Mouse (Mus musculus) hindbrain, embryonic 14.5 days (tissue): Measurements from ENCODE around the gene Spata5. TPM values are rescaled to one million over a fixed set of nuclear protein-coding genes. Genes with fewer than 3 reads are reported as not detected.
"Not testable (repeated sequence)": the region's sequence is repeated elsewhere in the genome, so short reads cannot be mapped to it uniquely, and the experiment has no call there.

ENCODE experiments used
- ATAC-seq: fragments of 200-750 bp; cut with Nextera tagmentation; 2 replicates; pipeline ENCODE4 v1.8.0; 2017; ENCODE audit warnings: moderate number of reproducible peaks, mild to moderate bottlenecking, moderate TSS enrichment, moderate library complexity; ENCODE audit not compliant: low FRiP score
- DNase-seq: peaks from one replicate; pipeline ENCODE4 v3.0.0-alpha.2; 2015; ENCODE audit warnings: low spot score
- H3K27ac ChIP-seq: fragments of 300-500 bp; sonication (generic); 2 replicates; pipeline ENCODE4 v1.5.1; 2014; ENCODE audit warnings: mild to moderate bottlenecking, moderate library complexity
- H3K27me3 ChIP-seq: fragments of 300-500 bp; sonication (generic); 2 replicates; pipeline ENCODE4 v1.6.1; 2014; ENCODE audit warnings: mild to moderate bottlenecking, low read length, mixed read lengths; ENCODE audit not compliant: control insufficient read depth, insufficient read depth
- H3K36me3 ChIP-seq: fragments of 300-500 bp; sonication (generic); replicated peaks from 2 replicates; pipeline ENCODE4 v1.6.1; 2014; ENCODE audit not compliant: control insufficient read depth, insufficient read depth
- H3K4me1 ChIP-seq: fragments of 300-500 bp; sonication (generic); replicated peaks from 2 replicates; pipeline ENCODE4 v1.6.1; 2014; ENCODE audit warnings: antibody characterized with exemption, low read length, mixed read lengths; ENCODE audit not compliant: control insufficient read depth, insufficient read depth
- H3K4me2 ChIP-seq: fragments of 300-500 bp; sonication (generic); replicated peaks from 2 replicates; pipeline ENCODE4 v1.6.1; 2014; ENCODE audit warnings: mild to moderate bottlenecking, moderate library complexity
- H3K4me3 ChIP-seq: fragments of 300-500 bp; sonication (generic); replicated peaks from 2 replicates; pipeline ENCODE4 v1.5.1; 2014; ENCODE audit warnings: mild to moderate bottlenecking, low read length
- H3K9ac ChIP-seq: fragments of 300-500 bp; sonication (generic); 2 replicates; pipeline ENCODE4 v1.6.1; 2014
- H3K9me3 ChIP-seq: fragments of 300-500 bp; sonication (generic); 2 replicates; pipeline ENCODE4 v1.6.1; 2016; ENCODE audit warnings: low read length; ENCODE audit not compliant: control insufficient read depth
- WGBS: fragments of 180-500 bp; shearing (Covaris S2); extraction: QIAGEN DNeasy Blood & Tissue Kit; methylation state at CpG from one replicate; pipeline ENCODE4 v1.1.7; 2014; 5-methylcytosine and 5-hydroxymethylcytosine counted together
- polyA plus RNA-seq: library from polyadenylated mRNA; unstranded; fragments of >200 nt; fragmentation: Nextera tagmentation; extraction: Ambion mirVana; gene quantifications from 2 replicates; pipeline ENCODE4 v1.2.1, GENCODE M21; 2014

Gene Spata5
- polyA plus RNA-seq, 1 experiment from 2014 or later, result 33.1 TPM

DNA sequence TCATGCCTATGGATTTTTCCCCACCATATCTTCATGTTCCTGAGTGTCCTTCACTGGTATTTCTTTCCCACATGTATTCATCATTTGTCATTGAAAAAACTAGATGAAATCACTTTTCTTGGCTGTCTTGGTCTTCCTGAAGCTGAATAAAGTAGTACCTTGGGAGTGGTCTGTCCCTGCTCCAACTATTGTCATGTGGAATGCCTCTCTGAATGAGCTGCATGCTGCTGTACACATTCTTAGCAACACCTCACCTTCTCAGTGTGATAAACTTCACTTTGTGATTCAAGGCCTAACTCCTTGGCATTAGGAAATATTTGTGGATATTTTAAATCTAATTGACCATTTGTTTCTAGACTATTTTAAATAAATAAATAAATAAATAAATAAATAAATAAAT, 98.9 kb downstream of the Spata5 start:
- DNase-seq, result no peak
- H3K9me3 ChIP-seq, result no peaks in the 10 kb centered on the region
- H3K9ac ChIP-seq, result no peak overlapping the region
- H3K27ac ChIP-seq, result no peak overlapping the region
- ATAC-seq, result no peak
- H3K27me3 ChIP-seq, result no peaks in the 10 kb centered on the region
- H3K4me2 ChIP-seq, result no peak overlapping the region
- H3K36me3 ChIP-seq, result no peaks in the 10 kb centered on the region
- no peak overlapping the region for H3K4me3 ChIP-seq
- H3K4me1 ChIP-seq, result no peaks in the 10 kb centered on the region

DNA sequence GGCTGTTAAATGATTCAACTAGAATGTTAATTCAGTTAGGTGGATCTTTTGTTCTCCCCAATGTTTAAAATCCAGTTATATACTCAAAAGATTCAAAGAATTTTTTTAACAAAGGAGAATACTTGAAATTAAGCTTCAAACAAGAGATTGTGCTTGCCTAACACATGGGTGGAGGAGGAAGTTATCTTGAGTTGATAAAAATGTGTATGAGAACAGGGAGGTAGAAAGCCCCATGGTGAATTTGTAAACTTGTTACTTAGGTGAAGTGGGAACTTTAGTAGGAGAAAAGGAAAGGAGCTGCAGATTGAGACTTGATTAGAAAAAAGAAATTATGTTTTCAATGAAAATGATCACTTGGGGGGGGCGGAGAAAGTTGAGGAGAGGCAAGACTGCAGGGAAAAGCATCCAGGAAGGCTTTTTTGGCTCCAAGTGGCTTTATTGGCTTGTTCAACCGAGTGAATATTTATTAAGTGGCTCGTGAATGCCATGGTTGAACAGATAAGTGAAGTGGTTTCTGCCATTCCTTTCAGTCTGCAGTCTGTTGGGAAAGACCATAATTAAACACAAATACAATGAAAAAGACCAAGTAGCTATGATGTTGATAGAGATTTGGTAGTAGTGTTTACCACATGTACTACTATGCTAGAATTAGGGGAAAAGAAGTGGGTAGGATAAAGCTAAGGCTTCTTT, 100.8 kb downstream of the Spata5 start:
- H3K4me3 ChIP-seq, result no peak overlapping the region
- no peaks in the 10 kb centered on the region for H3K36me3 ChIP-seq
- H3K9me3 ChIP-seq, result no peaks in the 10 kb centered on the region
- DNase-seq, result no peak
- H3K4me2 ChIP-seq, result no peak overlapping the region
- WGBS, result 76% methylated on average over 3 of the region's 3 CpGs
- ATAC-seq, result no peak
- no peak overlapping the region for H3K27ac ChIP-seq
- H3K9ac ChIP-seq, result no peak overlapping the region
- no peaks in the 10 kb centered on the region for H3K4me1 ChIP-seq
- H3K27me3 ChIP-seq, result no peaks in the 10 kb centered on the region

DNA sequence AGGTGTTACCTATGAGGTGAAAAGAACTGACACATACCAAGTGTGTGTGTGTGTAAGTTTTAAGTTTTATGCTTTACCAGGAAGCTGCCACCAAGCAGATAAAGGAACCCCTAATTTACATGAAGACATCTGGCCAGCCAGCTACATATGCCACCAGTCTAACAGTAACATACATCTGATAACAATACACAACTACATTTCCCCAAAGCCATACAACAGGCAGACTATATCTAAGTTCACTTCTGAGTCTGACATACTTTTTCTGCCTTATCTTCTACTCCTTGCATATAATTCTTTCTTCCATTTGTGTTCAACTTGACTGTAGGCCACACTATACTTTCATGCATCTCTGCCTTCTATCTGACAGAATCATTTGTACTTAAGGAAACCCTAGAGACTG, 112.4 kb downstream of the Spata5 start:
- H3K27me3 ChIP-seq, result no peaks in the 10 kb centered on the region
- H3K4me3 ChIP-seq, result no peak overlapping the region
- peaks cover 4% of the 10 kb centered on the region; the same call in 1 of the 2 replicates for H3K9me3 ChIP-seq
- no peak overlapping the region for H3K4me2 ChIP-seq
- DNase-seq, result no peak
- H3K9ac ChIP-seq, result no peak overlapping the region
- no peak overlapping the region for H3K27ac ChIP-seq
- no peak for ATAC-seq
- 0 out of 2 replicates have a peak, but pooled peaks cover 5% of the 10 kb centered on the region for H3K36me3 ChIP-seq
- no peaks in the 10 kb centered on the region for H3K4me1 ChIP-seq

DNA sequence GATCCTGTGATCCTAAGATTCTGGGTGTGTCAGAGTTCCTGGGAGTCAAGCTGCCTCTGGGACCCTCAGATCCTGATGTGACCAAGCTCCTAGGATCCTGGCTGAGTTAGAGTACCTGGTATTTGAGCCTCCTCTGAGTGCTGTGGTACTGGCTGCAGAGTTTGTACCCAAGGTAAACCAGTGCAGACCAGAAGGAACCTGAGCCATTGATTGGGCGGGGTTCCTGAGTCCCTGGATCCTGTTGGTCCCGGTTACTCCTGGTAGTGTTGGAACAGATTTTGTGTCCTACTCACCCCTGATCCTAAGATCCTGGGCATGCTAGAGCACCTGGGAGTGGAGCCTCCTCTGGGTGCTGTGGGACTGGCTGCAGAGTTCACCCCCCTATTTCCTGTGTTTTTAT, 121.0 kb downstream of the Spata5 start:
- WGBS, result 100% methylated on average over 2 of the region's 2 CpGs

DNA sequence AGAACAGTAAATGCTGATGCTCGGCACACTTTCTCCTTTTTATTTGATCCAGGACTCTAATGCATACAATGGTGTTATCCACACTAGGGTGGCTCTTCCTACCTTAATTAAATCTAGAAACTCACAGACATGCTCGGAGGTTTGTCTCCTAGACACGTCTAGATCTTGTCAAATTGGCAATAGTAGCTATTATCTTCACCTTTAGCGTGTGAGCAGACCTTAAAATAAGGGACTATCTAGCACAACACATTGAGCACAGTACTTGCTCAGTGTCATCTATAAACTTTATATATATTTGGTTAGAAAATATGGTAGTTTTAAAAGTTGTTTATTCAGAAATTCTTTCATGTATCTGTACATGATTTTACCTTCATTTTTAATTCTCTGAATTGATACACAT, 126.7 kb downstream of the Spata5 start:
- no peak overlapping the region for H3K4me3 ChIP-seq
- 87% methylated on average over 4 of the region's 4 CpGs for WGBS
- H3K9ac ChIP-seq, result no peak overlapping the region
- ATAC-seq (no peak), DNase-seq (no peak)
- no peaks in the 10 kb centered on the region for H3K4me1 ChIP-seq
- H3K27me3 ChIP-seq, result no peaks in the 10 kb centered on the region
- no peak overlapping the region for H3K27ac ChIP-seq
- no peaks in the 10 kb centered on the region for H3K36me3 ChIP-seq
- no peak overlapping the region for H3K4me2 ChIP-seq
- H3K9me3 ChIP-seq, result no peaks in the 10 kb centered on the region

More for the DNA sequence above, 121.0 kb downstream of the Spata5 start:
- not testable (repeated sequence) for H3K4me1 ChIP-seq, H3K9ac ChIP-seq, H3K27ac ChIP-seq, H3K36me3 ChIP-seq, ATAC-seq, DNase-seq, H3K4me2 ChIP-seq, H3K4me3 ChIP-seq, H3K27me3 ChIP-seq
- peaks cover 20% of the 10 kb centered on the region for H3K9me3 ChIP-seq

DNA sequence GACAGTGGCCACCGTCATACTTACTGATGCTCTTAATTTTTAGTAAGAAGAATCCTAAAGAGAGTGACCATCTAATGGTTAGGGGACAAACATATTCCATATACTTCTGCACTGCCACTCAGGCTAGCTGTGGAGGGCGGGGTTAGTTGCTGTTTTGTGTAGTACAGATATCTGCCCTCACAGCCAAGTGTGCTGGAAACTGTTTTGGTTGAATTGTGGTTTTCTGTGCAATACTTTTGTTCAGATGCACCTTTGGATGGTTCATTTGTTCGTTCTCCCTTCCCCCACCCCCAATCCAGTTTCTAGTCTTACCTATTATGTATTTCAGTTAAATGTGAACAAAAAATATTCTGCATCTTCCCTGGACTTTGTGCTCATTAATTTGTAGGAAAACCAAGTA, 130.5 kb downstream of the Spata5 start:
- no peaks in the 10 kb centered on the region for H3K4me1 ChIP-seq

DNA sequence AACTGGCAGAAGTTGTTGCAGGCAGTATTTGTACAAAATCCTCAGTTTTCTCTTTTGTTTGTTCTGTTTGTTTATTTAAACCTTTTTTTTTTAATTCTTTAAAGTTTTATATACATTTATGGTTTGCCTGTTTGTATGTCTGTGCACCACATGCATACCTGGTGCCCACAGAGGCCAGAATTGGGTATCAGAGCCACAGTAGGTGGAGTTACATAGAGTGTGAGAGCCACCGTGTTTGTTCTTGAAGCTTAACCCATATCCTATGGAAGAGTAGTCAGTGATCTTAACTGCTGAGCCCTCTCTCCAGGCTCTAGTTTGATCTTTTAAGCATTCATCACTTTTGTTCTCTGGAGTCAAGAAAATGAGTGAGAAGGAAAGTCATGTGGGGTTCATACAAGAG, 130.9 kb downstream of the Spata5 start:
- Histone ChIP-seq H3K27me3 (no peaks in the 10 kb centered on the region), H3K4me2 (no peak overlapping the region), H3K27ac (no peak overlapping the region), H3K4me1 (no peaks in the 10 kb centered on the region), H3K9me3 (no peaks in the 10 kb centered on the region), H3K36me3 (no peaks in the 10 kb centered on the region), H3K9ac (no peak overlapping the region), H3K4me3 (no peak overlapping the region)
- WGBS, result 89% methylated on average over 1 of the region's 1 CpGs
- ATAC-seq (no peak), DNase-seq (no peak)

More for the DNA sequence above, 130.5 kb downstream of the Spata5 start:
- H3K36me3 ChIP-seq, result no peaks in the 10 kb centered on the region
- no peak overlapping the region for H3K4me3 ChIP-seq
- 94% methylated on average over 3 of the region's 3 CpGs for WGBS
- H3K9me3 ChIP-seq, result no peaks in the 10 kb centered on the region
- H3K4me2 ChIP-seq, result no peak overlapping the region
- no peaks in the 10 kb centered on the region for H3K27me3 ChIP-seq
- ATAC-seq, result no peak
- DNase-seq, result no peak
- H3K9ac ChIP-seq, result no peak overlapping the region
- no peak overlapping the region for H3K27ac ChIP-seq

DNA sequence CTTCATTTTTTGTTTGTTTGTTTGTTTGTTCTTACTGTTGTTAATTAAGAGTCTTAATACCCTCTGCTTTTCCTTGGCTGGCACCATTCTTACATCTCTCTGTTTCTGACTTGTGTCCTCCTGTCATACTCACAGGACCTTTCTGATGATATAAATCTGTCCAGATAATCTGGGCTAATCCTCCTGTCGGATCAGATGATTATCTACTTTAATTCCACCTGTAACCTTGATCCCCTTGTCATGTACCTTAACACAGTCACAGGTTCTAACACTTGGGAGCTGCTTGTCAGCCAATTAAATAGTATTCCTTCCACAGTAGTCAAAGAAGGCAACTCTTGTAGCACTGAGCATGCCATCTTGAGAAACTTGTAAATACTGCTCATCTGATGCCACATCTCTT, 131.8 kb downstream of the Spata5 start:
- Histone ChIP-seq H3K4me1 (no peaks in the 10 kb centered on the region), H3K27me3 (no peaks in the 10 kb centered on the region), H3K9ac (no peak overlapping the region), H3K4me3 (no peak overlapping the region), H3K36me3 (no peaks in the 10 kb centered on the region), H3K27ac (no peak overlapping the region), H3K9me3 (no peaks in the 10 kb centered on the region), H3K4me2 (no peak overlapping the region)
- 88% methylated on average over 1 of the region's 1 CpGs for WGBS
- ATAC-seq (no peak), DNase-seq (no peak)

DNA sequence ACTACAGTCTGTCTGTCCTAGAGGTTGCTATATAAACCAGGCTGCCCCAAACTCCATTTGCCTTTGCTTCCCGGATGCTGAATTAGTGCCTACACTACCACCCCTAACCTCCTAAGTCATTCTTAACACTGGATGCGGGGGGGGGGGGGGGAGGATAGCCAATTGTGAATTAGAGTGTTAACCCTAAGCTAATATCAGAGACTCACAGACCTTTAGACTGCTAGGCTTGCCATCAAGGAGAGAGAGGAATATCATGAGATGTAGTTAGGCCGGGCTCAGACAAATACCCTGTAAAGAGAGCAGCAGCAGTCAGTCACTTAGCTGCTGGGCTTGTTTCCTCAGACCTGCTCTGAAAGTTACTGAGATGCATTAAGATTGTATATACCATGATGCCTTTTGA, 132.5 kb downstream of the Spata5 start:
- no peak overlapping the region for H3K4me3 ChIP-seq
- no peaks in the 10 kb centered on the region for H3K4me1 ChIP-seq
- H3K27me3 ChIP-seq, result no peaks in the 10 kb centered on the region
- DNase-seq (no peak), ATAC-seq (no peak)
- no peak overlapping the region for H3K27ac ChIP-seq
- H3K9me3 ChIP-seq, result no peaks in the 10 kb centered on the region
- no peak overlapping the region for H3K4me2 ChIP-seq
- no peaks in the 10 kb centered on the region for H3K36me3 ChIP-seq
- WGBS, result 84% methylated on average over 3 of the region's 3 CpGs
- H3K9ac ChIP-seq, result no peak overlapping the region
